Mouse (Mus musculus) forebrain, embryonic 11.5 days (tissue): Measurements from ENCODE around the gene Tmem215. TPM values are rescaled to one million over a fixed set of nuclear protein-coding genes. Genes with fewer than 3 reads are reported as not detected.
A peak's percentile ranks its signal among the peaks of the same experiment; 100 is the strongest.

ENCODE experiments used
- ATAC-seq: fragments of 200-750 bp; cut with Nextera tagmentation; replicated peaks from 2 replicates; pipeline ENCODE4 v1.8.0; 2017; ENCODE audit warnings: moderate TSS enrichment; ENCODE audit not compliant: low FRiP score
- DNase-seq: peaks from one replicate; pipeline ENCODE4 v3.0.0-alpha.2; 2017; ENCODE audit warnings: low spot score
- H3K27ac ChIP-seq: fragments of 300-500 bp; sonication (generic); 2 replicates; pipeline ENCODE4 v1.5.1; 2014; ENCODE audit warnings: low read depth, low read length
- H3K27me3 ChIP-seq: fragments of 300-500 bp; sonication (generic); 2 replicates; pipeline ENCODE4 v1.6.1; 2014; ENCODE audit warnings: mild to moderate bottlenecking, low read length, mixed read lengths; ENCODE audit not compliant: control insufficient read depth, insufficient read depth
- H3K36me3 ChIP-seq: fragments of 300-500 bp; sonication (generic); 2 replicates; pipeline ENCODE4 v1.6.1; 2014; ENCODE audit warnings: mild to moderate bottlenecking, low read length, moderate library complexity, mixed read lengths; ENCODE audit not compliant: control insufficient read depth, insufficient read depth
- H3K4me1 ChIP-seq: fragments of 300-500 bp; sonication (generic); replicated peaks from 2 replicates; pipeline ENCODE4 v1.6.1; 2014; ENCODE audit warnings: low read length, mixed read lengths; ENCODE audit not compliant: control insufficient read depth, insufficient read depth
- H3K4me2 ChIP-seq: fragments of 300-500 bp; sonication (generic); 2 replicates; pipeline ENCODE4 v1.6.1; 2014; ENCODE audit warnings: low read depth, mild to moderate bottlenecking, low read length, moderate library complexity, mixed read lengths; ENCODE audit not compliant: severe bottlenecking
- H3K4me3 ChIP-seq: fragments of 300-500 bp; sonication (generic); 2 replicates; pipeline ENCODE4 v1.5.1; 2014; ENCODE audit warnings: low read depth, low read length
- H3K9ac ChIP-seq: fragments of 300-500 bp; sonication (generic); 2 replicates; pipeline ENCODE4 v1.6.1; 2014; ENCODE audit warnings: low read length
- H3K9me3 ChIP-seq: fragments of 300-500 bp; sonication (generic); 2 replicates; pipeline ENCODE4 v1.6.1; 2016; ENCODE audit warnings: low read length, mixed read lengths; ENCODE audit not compliant: control insufficient read depth
- WGBS: fragments of 180-500 bp; shearing (Covaris S2); extraction: QIAGEN DNeasy Blood & Tissue Kit; methylation state at CpG from one replicate; pipeline ENCODE4 v1.1.7; 2014; 5-methylcytosine and 5-hydroxymethylcytosine counted together
- polyA plus RNA-seq: library from polyadenylated mRNA; unstranded; fragments of >200 nt; fragmentation: Nextera tagmentation; extraction: Ambion mirVana; gene quantifications from 2 replicates; pipeline ENCODE4 v1.2.1, GENCODE M21; 2014

The Tmem215 gene
- 0.29 and 0.56 TPM in 2 replicates for polyA plus RNA-seq

GRCm38 (mm10) chr4:40471880-40472279, at the start of gene Tmem215:
Gene Tmem215, plus strand, starts transcription at chr4:40472180.
- Histone ChIP-seq H3K36me3 (no peaks in the 10 kb centered on the region), H3K4me2 (peak within 1 kb of the TSS; percentile 69), H3K4me1 (no peaks in the 10 kb centered on the region), H3K9me3 (no peaks in the 10 kb centered on the region), H3K27me3 (peaks cover 5% of the 10 kb centered on the region), H3K4me3 (peak within 1 kb of the TSS; percentile 39), H3K27ac (no peak within 1 kb of the TSS), H3K9ac (peak within 1 kb of the TSS; percentile 57)
- ATAC-seq (no peak), DNase-seq (no peak)
- WGBS, result 85% methylated on average over 10 of the region's 10 CpGs

- Histone ChIP-seq H3K4me1 (no peaks in the 10 kb centered on the region), H3K9ac (no peak overlapping the region), H3K27me3 (no peaks in the 10 kb centered on the region), H3K27ac (no peak overlapping the region), H3K9me3 (no peaks in the 10 kb centered on the region; the same call in 1 of the 2 replicates), H3K4me2 (no peak overlapping the region), H3K4me3 (no peak overlapping the region), H3K36me3 (no peaks in the 10 kb centered on the region)
- WGBS, result 93% methylated on average over 5 of the region's 5 CpGs
- DNase-seq (no peak), ATAC-seq (no peak)
These were observed 40.1 kb upstream of the Tmem215 start for GRCm38 (mm10) chr4:40431916-40432315.

GRCm38 (mm10) chr4:40433379-40433778, 38.6 kb upstream of the Tmem215 start:
- Histone ChIP-seq H3K9me3 (no peaks in the 10 kb centered on the region; the same call in 1 of the 2 replicates), H3K27me3 (no peaks in the 10 kb centered on the region), H3K27ac (no peak overlapping the region), H3K4me3 (no peak overlapping the region), H3K9ac (no peak overlapping the region), H3K4me2 (no peak overlapping the region), H3K4me1 (no peaks in the 10 kb centered on the region), H3K36me3 (no peaks in the 10 kb centered on the region)
- ATAC-seq, result no peak
- DNase-seq, result no peak
- WGBS, result 86% methylated on average over 3 of the region's 3 CpGs

- Histone ChIP-seq H3K27ac (no peak overlapping the region), H3K27me3 (no peaks in the 10 kb centered on the region), H3K9ac (no peak overlapping the region), H3K4me2 (no peak overlapping the region), H3K4me1 (no peaks in the 10 kb centered on the region), H3K9me3 (no peaks in the 10 kb centered on the region; the same call in 1 of the 2 replicates), H3K4me3 (no peak overlapping the region), H3K36me3 (no peaks in the 10 kb centered on the region)
- ATAC-seq (no peak), DNase-seq (no peak)
- 54% methylated on average over 1 of the region's 1 CpGs for WGBS
These were observed 37.6 kb upstream of the Tmem215 start for GRCm38 (mm10) chr4:40434388-40434787.

DNA sequence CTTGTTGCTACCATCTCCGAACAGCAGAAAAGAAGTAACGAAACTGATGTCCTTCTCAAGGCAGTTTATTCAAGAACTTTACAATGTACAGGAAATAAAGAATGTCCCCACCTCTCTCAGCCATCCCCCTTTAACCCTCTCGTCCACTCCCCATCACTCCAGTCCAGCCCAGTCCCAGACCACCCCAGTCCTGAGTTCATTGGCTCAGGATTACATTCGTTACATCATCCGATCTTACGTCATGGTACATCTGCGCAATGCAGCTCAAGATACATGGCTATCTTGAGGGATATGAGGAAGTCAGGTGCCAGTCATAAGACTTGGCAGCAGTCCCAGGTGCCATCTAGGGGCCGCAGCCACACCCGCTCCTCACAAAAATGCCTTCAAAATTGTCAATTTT, 28.4 kb upstream of the Tmem215 start:
- no peaks in the 10 kb centered on the region for H3K4me1 ChIP-seq
- no peak overlapping the region for H3K9ac ChIP-seq
- H3K27ac ChIP-seq, result no peak overlapping the region
- no peak for DNase-seq
- no peaks in the 10 kb centered on the region for H3K9me3 ChIP-seq
- no peak overlapping the region for H3K4me3 ChIP-seq
- H3K36me3 ChIP-seq, result no peaks in the 10 kb centered on the region
- no peaks in the 10 kb centered on the region for H3K27me3 ChIP-seq
- ATAC-seq, result no peak
- WGBS, result 93% methylated on average over 9 of the region's 9 CpGs
- H3K4me2 ChIP-seq, result no peak overlapping the region

- ATAC-seq (peak; percentile 92), DNase-seq (peak; percentile 81)
- Histone ChIP-seq H3K27me3 (peaks cover 5% of the 10 kb centered on the region), H3K36me3 (no peaks in the 10 kb centered on the region), H3K9me3 (no peaks in the 10 kb centered on the region), H3K4me1 (no peaks in the 10 kb centered on the region), H3K4me3 (peak overlapping the region; percentile 39), H3K4me2 (peak overlapping the region; percentile 69), H3K9ac (peak overlapping the region; percentile 57), H3K27ac (no peak overlapping the region)
- WGBS, result 5% methylated on average over 55 of the region's 55 CpGs
These were observed 935 bp downstream of the Tmem215 start for GRCm38 (mm10) chr4:40472700-40473530.

- Histone ChIP-seq H3K4me1 (no peaks in the 10 kb centered on the region), H3K27me3 (peaks cover 5% of the 10 kb centered on the region), H3K27ac (no peak overlapping the region), H3K9ac (no peak overlapping the region), H3K36me3 (no peaks in the 10 kb centered on the region), H3K4me2 (no peak overlapping the region), H3K4me3 (no peak overlapping the region), H3K9me3 (no peaks in the 10 kb centered on the region)
- 76% methylated on average over 9 of the region's 9 CpGs for WGBS
- no peak for ATAC-seq
- DNase-seq, result no peak
These were observed 1.9 kb downstream of the Tmem215 start for GRCm38 (mm10) chr4:40473911-40474310.

DNA sequence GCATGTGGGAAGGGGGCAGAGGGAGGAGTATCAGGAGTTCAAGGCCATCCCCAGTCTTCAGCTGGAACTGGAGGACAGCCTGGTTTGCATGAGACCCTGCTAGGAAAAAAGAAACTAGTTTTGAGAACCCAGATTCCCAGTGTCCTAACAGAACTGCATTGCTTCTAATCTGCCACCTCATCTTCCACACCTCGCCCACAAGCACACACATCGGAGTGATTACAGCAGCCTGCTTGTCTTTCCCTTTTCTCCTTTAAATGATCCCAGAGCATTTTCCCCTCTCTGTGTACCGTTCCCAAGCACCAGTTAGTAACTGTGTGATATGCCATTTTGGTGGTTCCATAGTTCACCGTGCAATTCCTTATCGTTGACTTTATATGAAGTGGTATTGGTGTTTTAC, 6.0 kb downstream of the Tmem215 start:
- no peak for ATAC-seq
- no peak for DNase-seq
- no peak overlapping the region for H3K4me2 ChIP-seq
- no peaks in the 10 kb centered on the region for H3K9me3 ChIP-seq
- H3K4me1 ChIP-seq, result no peaks in the 10 kb centered on the region
- H3K4me3 ChIP-seq, result no peak overlapping the region
- H3K9ac ChIP-seq, result no peak overlapping the region
- WGBS, result 97% methylated on average over 5 of the region's 5 CpGs
- H3K27ac ChIP-seq, result no peak overlapping the region
- no peaks in the 10 kb centered on the region for H3K36me3 ChIP-seq
- peaks cover 2% of the 10 kb centered on the region; the same call in 1 of the 2 replicates for H3K27me3 ChIP-seq

DNA sequence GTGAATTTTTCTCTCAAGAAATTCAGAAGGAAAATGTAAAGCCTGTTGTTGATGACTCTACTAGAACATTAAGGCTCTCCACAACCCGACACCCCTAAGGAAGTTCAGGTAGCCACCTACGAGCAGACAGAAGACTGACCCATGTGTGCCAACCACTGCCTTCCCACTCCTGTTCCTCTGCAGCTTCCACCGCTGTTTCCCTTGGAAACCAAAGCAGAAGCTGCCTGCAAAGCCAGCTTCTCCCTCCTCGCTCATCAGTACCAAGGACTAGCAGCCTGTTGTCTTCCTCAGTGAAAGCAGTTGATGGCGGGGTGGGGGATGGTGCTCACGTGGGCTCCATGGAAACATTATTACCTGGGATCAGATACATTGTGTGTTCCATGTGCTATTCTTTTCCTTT, 14.6 kb downstream of the Tmem215 start:
- no peak overlapping the region for H3K9ac ChIP-seq
- no peak overlapping the region for H3K27ac ChIP-seq
- no peak overlapping the region for H3K4me3 ChIP-seq
- H3K27me3 ChIP-seq, result no peaks in the 10 kb centered on the region
- WGBS, result 74% methylated on average over 6 of the region's 6 CpGs
- no peaks in the 10 kb centered on the region for H3K4me1 ChIP-seq
- no peak overlapping the region for H3K4me2 ChIP-seq
- no peaks in the 10 kb centered on the region for H3K9me3 ChIP-seq
- no peaks in the 10 kb centered on the region for H3K36me3 ChIP-seq
- no peak for ATAC-seq
- no peak for DNase-seq
